Mouse (Mus musculus): Measurements from ENCODE around the gene Ust.

Gene Ust

DNA sequence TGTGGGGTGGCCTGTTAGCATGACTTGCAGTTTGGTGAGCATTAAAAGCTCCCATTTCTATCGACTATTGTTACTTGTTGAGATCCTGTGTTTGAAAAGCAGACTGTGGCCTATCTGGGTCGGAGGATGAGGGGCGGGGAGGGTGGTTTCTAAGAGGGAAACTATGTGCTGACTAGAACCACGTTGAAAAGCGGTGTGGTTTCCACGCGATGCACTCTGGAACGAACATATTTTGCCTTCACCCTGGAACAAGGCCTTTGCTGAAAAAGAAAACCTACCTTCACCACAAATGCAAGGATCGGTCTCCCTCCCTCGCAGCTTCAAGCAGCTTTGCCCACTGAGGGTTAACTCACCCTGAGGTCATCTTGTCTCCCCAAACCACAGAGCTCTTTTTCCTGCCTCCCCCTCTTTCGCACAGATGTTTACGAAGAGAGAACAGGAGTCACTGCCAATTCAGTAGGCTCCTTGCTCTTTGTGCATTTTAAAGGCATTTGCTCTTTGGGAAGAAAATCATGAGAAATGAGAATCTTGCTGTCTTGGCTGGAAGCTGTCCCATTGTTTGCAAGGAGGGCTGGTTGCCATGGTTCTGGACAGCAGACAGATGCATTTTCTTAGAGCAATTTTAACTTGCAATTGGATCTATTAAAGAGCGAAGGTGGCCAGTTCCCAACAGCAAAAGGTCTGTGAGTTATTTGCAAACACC lies 342.1 kb downstream of the Ust start:
- DNase-seq (ENCODE audit: low spot score in 2 of 2) = no peak

DNA sequence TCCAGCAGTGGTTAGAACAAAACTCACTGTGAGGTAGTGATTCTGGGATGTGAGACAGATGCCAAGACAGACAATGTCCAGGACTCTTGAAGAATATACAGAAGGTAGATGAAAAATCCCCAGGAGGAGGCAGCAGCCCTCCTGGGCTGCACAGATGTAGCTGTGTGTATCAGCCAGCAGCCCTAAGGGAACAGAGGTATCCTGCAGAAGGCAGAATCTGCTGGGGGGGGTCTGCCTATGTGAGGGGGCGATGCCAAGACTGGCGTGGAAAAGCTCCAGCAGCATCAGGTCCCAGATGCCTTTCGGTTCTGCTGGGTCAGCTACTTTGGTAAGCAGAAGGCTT lies 342.6 kb downstream of the Ust start:
- DNase-seq (ENCODE audit: low spot score in 2 of 2) = no peak

DNA sequence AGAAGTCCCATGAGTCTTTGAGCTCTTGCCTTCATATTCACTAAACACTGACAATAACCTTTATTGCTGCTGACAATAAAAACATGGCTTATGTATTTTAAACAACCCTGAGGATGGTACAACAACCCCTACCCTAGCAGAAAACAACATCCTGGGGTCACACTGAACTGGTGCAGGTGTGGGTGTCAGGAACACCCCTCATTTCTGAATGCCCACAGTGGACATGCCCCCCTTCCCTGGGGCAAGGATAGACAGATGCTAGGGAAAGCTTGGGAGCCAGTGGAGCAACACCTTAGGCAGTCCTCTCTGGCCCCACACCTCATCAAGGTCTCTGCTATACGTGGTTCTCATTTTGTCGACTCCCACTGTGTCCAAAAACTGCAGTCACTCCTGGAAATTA lies 343.9 kb downstream of the Ust start:
- DNase-seq (ENCODE audit: low spot score in 2 of 2) = no peak

DNA sequence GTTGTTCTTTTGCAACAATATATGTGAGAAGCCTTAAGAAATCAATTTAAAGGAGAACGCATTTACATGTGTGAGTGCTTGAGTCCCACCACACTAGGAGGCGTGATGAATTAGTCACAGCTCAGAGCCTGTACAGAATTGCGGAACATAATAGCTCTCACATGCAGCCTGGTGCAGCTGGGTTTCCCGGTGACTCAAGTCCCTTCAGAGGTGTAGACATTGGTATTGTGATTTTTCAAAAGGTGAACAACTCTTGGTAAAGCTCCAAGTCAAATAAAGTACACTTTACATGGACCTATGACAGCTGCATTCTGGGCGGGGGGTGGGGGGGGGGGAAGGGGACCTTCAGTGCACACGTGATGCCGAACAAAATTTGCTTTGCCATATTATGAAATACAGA lies 344.4 kb downstream of the Ust start:
- no peak for DNase-seq (ENCODE audit: low spot score in 2 of 2)

DNA sequence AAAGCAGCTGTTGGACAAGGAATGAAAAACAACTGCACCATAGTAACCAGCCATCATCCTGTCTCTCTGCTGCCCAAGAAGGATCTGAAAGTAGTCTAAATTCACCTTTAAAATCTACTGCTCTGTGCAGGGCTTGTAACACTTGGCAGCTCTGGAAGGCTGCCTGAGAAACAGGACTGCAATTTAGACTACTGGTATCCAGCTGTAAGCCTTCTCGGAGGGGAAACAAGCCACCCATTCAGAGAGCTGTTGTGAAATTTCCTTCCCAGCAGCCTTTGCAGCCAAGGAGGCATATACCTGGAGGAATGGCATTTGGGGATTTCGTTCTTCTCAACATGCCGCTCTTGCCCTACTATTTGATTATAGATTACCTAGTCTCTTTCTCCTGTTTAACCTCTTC lies 345.6 kb downstream of the Ust start:
- no peak for DNase-seq (ENCODE audit: low spot score in 2 of 2)

DNA sequence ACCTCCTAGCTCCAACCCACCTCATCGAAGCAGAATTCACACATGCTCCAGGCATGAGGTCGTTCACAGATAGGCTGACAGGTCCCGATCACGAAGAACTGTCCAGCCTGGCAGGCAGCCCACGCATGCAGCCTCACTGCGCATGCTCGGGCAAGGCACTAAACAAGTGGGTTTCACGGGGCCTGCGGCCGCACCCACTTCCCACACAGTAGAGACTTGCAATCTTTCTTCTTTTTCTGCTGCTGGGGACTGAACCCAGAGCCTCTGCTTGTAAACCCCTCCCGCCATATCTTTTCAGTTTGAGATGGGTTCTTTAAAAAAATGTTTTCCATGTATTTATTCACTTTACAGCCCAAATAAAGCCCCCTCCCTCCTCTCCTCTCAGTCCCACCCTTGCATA lies 347.1 kb downstream of the Ust start:
- no peak for DNase-seq (ENCODE audit: low spot score in 2 of 2)
